Mouse (Mus musculus): Measurements from ENCODE around the gene Ubash3b. TPM values are rescaled to one million over a fixed set of nuclear protein-coding genes. Genes with fewer than 3 reads are reported as not detected.

The Ubash3b gene
- total and polyA plus RNA-seq, 2 experiments from 2014 or later = 23.8 to 25.4 TPM

GRCm38 (mm10) chr9:41004415-41004814 is 157.1 kb downstream of the Ubash3b start, which contains the start of gene Crtam:
Gene Crtam, minus strand, starts transcription at chr9:41004628.
- no peaks in the 10 kb centered on the region for H3K27me3 ChIP-seq (ENCODE audit: insufficient read depth, low read length)
- no peak within 1 kb of the TSS for H3K4me2 ChIP-seq (ENCODE audit: low read depth)
- no peak for TF ChIP-seq CTCF (IDR thresholded peaks at IDR 0.05; ENCODE audit: low read depth)
- H3K27ac ChIP-seq (ENCODE audit: low read depth, low read length) = no peak within 1 kb of the TSS
- no peak within 1 kb of the TSS for H3K9ac ChIP-seq
- no peaks in the 10 kb centered on the region for H3K4me1 ChIP-seq (ENCODE audit: insufficient read depth)
- no peaks in the 10 kb centered on the region for H3K36me3 ChIP-seq (ENCODE audit: insufficient read depth)
- DNase-seq = no peak
- WGBS = 81% methylated on average over 4 of the region's 4 CpGs
- no peaks in the 10 kb centered on the region for H3K9me3 ChIP-seq (ENCODE audit: low read length)
- no peak for ATAC-seq
- H3K4me3 ChIP-seq (ENCODE audit: low read depth, low read length) = no peak within 1 kb of the TSS

DNA sequence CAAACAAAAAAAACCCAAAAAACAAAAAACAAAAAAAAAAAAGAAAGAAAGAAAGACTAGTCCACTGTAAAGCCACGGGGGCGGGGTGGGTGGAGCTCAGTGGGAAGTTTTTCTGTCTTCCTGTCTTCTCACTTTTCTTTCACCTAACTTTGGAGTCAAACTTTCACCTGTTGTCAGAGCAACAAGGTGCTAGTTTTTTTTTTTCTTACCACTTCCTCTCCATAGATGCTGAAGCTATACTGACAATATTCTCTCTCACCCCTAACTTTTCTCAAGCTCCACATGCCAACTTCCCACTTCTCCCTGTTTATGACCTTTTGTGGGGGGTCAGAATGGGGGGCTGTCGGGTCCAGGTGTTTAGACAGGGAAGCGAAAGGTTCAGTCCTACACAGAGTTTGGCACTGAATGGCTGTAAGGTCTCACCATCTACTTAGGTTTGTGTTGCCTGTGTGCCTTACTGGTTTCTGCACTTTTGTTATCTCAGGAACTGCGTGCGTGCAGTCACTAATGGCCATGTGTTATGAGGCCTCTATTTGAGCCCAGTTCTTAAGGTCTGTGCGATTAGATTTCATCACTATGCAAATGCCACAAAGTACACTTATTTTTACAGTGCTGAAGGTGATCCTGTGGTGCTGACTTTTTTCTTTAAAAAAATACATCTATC is 164.2 kb downstream of the Ubash3b start:
- no peak overlapping the region for H3K9ac ChIP-seq
- no peak overlapping the region for H3K4me2 ChIP-seq (ENCODE audit: low read depth)
- H3K27ac ChIP-seq (ENCODE audit: low read depth, low read length) = no peak overlapping the region
- 90% methylated on average over 7 of the region's 7 CpGs for whole genome bisulfite sequencing
- H3K4me1 ChIP-seq (ENCODE audit: insufficient read depth) = no peaks in the 10 kb centered on the region
- DNase-seq = no peak
- no peaks in the 10 kb centered on the region for H3K36me3 ChIP-seq (ENCODE audit: insufficient read depth)
- no peak for ATAC-seq
- H3K4me3 ChIP-seq (ENCODE audit: low read depth, low read length) = no peak overlapping the region
- H3K9me3 ChIP-seq (ENCODE audit: low read length) = no peaks in the 10 kb centered on the region
- TF ChIP-seq CTCF (IDR thresholded peaks at IDR 0.05; ENCODE audit: low read depth) = no peak
- no peaks in the 10 kb centered on the region for H3K27me3 ChIP-seq (ENCODE audit: insufficient read depth, low read length)

GRCm38 (mm10) chr9:40994075-40994474 is 167.4 kb downstream of the Ubash3b start:
- H3K4me1 ChIP-seq (ENCODE audit: insufficient read depth) = no peaks in the 10 kb centered on the region
- H3K9ac ChIP-seq = no peak overlapping the region
- ATAC-seq (no peak), DNase-seq (no peak)
- no peaks in the 10 kb centered on the region for H3K36me3 ChIP-seq (ENCODE audit: insufficient read depth)
- no peak for TF ChIP-seq CTCF (IDR thresholded peaks at IDR 0.05; ENCODE audit: low read depth)
- H3K4me2 ChIP-seq (ENCODE audit: low read depth) = no peak overlapping the region
- H3K9me3 ChIP-seq (ENCODE audit: low read length) = no peaks in the 10 kb centered on the region
- no peak overlapping the region for H3K27ac ChIP-seq (ENCODE audit: low read depth, low read length)
- 87% methylated on average over 5 of the region's 5 CpGs for WGBS
- no peak overlapping the region for H3K4me3 ChIP-seq (ENCODE audit: low read depth, low read length)
- H3K27me3 ChIP-seq (ENCODE audit: insufficient read depth, low read length) = no peaks in the 10 kb centered on the region

GRCm38 (mm10) chr9:40991511-40991910 is 170.0 kb downstream of the Ubash3b start:
- H3K4me2 ChIP-seq (ENCODE audit: low read depth) = no peak overlapping the region
- DNase-seq (no peak), ATAC-seq (no peak)
- no peak overlapping the region for H3K27ac ChIP-seq (ENCODE audit: low read depth, low read length)
- H3K9ac ChIP-seq = no peak overlapping the region
- TF ChIP-seq CTCF (IDR thresholded peaks at IDR 0.05; ENCODE audit: low read depth) = no peak
- H3K4me3 ChIP-seq (ENCODE audit: low read depth, low read length) = no peak overlapping the region
- H3K9me3 ChIP-seq (ENCODE audit: low read length) = no peaks in the 10 kb centered on the region
- H3K27me3 ChIP-seq (ENCODE audit: insufficient read depth, low read length) = no peaks in the 10 kb centered on the region
- no peaks in the 10 kb centered on the region for H3K36me3 ChIP-seq (ENCODE audit: insufficient read depth)
- 71% methylated on average over 6 of the region's 6 CpGs for whole genome bisulfite sequencing
- no peaks in the 10 kb centered on the region for H3K4me1 ChIP-seq (ENCODE audit: insufficient read depth)

DNA sequence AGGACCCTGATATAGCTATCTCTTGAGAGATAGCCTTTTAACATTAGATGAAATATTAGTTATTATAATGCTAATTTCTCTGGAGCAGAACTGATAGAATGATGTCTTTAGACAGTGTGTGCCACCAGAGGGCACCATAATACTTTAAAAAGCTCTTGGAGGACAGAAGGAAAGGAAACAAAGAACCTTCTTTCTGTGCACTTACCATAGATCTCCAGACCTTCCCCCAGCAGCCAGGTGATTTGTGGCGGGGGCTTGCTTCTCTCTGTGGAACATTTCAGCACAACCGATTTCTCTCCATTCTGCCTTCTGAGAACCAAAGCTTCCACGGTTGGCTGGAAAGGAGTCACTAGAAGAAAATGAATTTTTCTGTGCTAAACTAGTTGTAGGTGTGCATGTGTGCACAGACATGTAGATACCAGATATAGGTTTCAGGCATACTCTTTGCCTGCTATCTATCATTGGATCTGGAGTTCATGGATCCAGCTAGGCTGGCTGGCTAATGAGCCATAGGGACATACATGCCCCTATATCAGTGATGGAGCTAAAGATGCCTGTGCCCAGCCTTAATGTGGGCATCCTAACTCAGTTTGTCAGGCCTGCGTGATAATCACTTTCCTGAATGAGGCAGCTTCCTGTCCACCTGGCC is 171.4 kb downstream of the Ubash3b start:
- no peaks in the 10 kb centered on the region for H3K36me3 ChIP-seq (ENCODE audit: insufficient read depth)
- 37% methylated on average over 4 of the region's 4 CpGs for WGBS
- H3K4me1 ChIP-seq (ENCODE audit: insufficient read depth) = no peaks in the 10 kb centered on the region
- peak; percentile 79 for TF ChIP-seq CTCF (IDR thresholded peaks at IDR 0.05; ENCODE audit: low read depth)
- no peak overlapping the region for H3K27ac ChIP-seq (ENCODE audit: low read depth, low read length)
- DNase-seq (peak; percentile 89), ATAC-seq (peak; percentile 88)
- no peak overlapping the region for H3K4me3 ChIP-seq (ENCODE audit: low read depth, low read length)
- no peak overlapping the region for H3K4me2 ChIP-seq (ENCODE audit: low read depth)
- no peaks in the 10 kb centered on the region for H3K9me3 ChIP-seq (ENCODE audit: low read length)
- no peaks in the 10 kb centered on the region for H3K27me3 ChIP-seq (ENCODE audit: insufficient read depth, low read length)
- no peak overlapping the region for H3K9ac ChIP-seq

DNA sequence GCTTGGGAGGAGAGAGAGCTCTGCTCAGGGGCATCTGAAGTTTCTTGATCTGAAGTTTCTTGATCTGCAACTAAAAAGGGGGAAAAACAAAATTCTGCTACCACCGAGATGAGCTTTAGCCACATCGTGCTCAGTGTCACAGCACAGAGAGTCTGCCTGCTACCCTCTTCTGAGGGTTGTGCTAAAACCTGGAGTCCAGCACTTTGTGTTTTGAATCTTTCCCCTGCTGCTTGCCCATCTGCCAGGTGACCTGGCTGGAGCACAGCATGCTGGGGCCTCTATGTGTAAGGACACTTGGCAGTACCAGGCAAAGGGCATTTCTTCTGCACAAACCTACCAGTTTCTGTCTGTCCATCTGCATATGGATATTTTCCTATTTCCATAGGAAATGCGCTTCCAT is 177.2 kb downstream of the Ubash3b start:
- no peak for TF ChIP-seq CTCF (IDR thresholded peaks at IDR 0.05; ENCODE audit: low read depth)
- H3K9me3 ChIP-seq (ENCODE audit: low read length) = no peaks in the 10 kb centered on the region
- DNase-seq = no peak
- H3K9ac ChIP-seq = no peak overlapping the region
- no peaks in the 10 kb centered on the region for H3K36me3 ChIP-seq (ENCODE audit: insufficient read depth)
- 70% methylated on average over 3 of the region's 3 CpGs for WGBS
- H3K27ac ChIP-seq (ENCODE audit: low read depth, low read length) = no peak overlapping the region
- H3K4me1 ChIP-seq (ENCODE audit: insufficient read depth) = no peaks in the 10 kb centered on the region
- H3K4me3 ChIP-seq (ENCODE audit: low read depth, low read length) = no peak overlapping the region
- ATAC-seq = no peak
- no peaks in the 10 kb centered on the region for H3K27me3 ChIP-seq (ENCODE audit: insufficient read depth, low read length)
- H3K4me2 ChIP-seq (ENCODE audit: low read depth) = no peak overlapping the region

- no peak overlapping the region for H3K9ac ChIP-seq
- WGBS = 83% methylated on average over 3 of the region's 3 CpGs
- H3K36me3 ChIP-seq (ENCODE audit: insufficient read depth) = no peaks in the 10 kb centered on the region
- H3K27ac ChIP-seq (ENCODE audit: low read depth, low read length) = no peak overlapping the region
- H3K27me3 ChIP-seq (ENCODE audit: insufficient read depth, low read length) = no peaks in the 10 kb centered on the region
- no peaks in the 10 kb centered on the region for H3K4me1 ChIP-seq (ENCODE audit: insufficient read depth)
- no peaks in the 10 kb centered on the region for H3K9me3 ChIP-seq (ENCODE audit: low read length)
- no peak overlapping the region for H3K4me2 ChIP-seq (ENCODE audit: low read depth)
- ATAC-seq = no peak
- H3K4me3 ChIP-seq (ENCODE audit: low read depth, low read length) = no peak overlapping the region
- no peak for TF ChIP-seq CTCF (IDR thresholded peaks at IDR 0.05; ENCODE audit: low read depth)
- no peak for DNase-seq
Observed at GRCm38 (mm10) chr9:40983758-40984157, 177.7 kb downstream of the Ubash3b start.
